In the genomic region with DNA sequence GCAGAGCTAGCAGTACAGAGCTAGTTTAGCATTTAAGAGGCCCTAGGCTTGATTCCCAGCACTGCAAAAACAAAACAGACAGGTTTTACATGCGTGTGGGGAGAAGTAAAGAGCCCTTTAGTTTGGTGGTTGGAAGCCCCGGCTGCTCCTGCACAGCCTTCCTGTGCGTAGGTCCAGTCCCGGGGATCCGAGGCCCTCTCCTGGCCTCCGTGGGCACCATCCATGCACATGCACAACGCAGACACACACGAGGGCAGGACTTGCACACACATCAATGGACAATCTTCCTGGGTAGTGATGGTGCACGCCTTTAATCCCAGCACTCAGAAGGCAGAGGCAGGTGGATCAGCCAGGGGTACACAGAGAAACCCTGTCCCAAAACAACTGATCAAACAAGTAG, we compare ENCODE assay signal across 34 mouse cellular contexts.
"Had no signal": no experiment of that assay in that cellular context is flagged by ENCODE, and none has a peak within 500 bp of the region (broad histone marks: within the 10 kb centered on the region; RNA-seq: fewer than 3 reads in every experiment).

No protein-coding gene starts in this region.

- H3K27me3 ChIP-seq: heart, embryonic 12.5 days; heart, embryonic 13.5 days; heart, embryonic 15.5 days; hindbrain, embryonic 12.5 days; hindbrain, embryonic 13.5 days; hindbrain, embryonic 15.5 days; intestine, embryonic 15.5 days; kidney, embryonic 15.5 days had no signal

- H3K4me1 ChIP-seq: heart, embryonic 13.5 days; heart, embryonic 15.5 days; hindbrain, embryonic 10.5 days; hindbrain, embryonic 12.5 days; hindbrain, embryonic 13.5 days; hindbrain, embryonic 15.5 days; intestine, embryonic 15.5 days; kidney, embryonic 15.5 days had no signal

- H3K9me3 ChIP-seq: heart, embryonic 15.5 days; hindbrain, embryonic 12.5 days; hindbrain, embryonic 13.5 days; hindbrain, embryonic 15.5 days; intestine, embryonic 15.5 days; kidney, embryonic 15.5 days had no signal

- H3K4me2 ChIP-seq: heart, embryonic 11.5 days; heart, embryonic 12.5 days; heart, embryonic 13.5 days; heart, embryonic 15.5 days; hindbrain, embryonic 12.5 days; hindbrain, embryonic 13.5 days; hindbrain, embryonic 14.5 days; hindbrain, embryonic 15.5 days; intestine, embryonic 15.5 days; kidney, embryonic 15.5 days had no signal

- H3K27ac ChIP-seq: heart, embryonic 13.5 days; heart, embryonic 15.5 days; hindbrain, embryonic 10.5 days; hindbrain, embryonic 12.5 days; hindbrain, embryonic 13.5 days; hindbrain, embryonic 14.5 days; hindbrain, embryonic 15.5 days; hindbrain, postnatal 0 days; intestine, embryonic 15.5 days; kidney, embryonic 15.5 days; kidney, postnatal 0 days; layer of hippocampus, adult 2 months; left cerebral cortex, adult 2 months had no signal

- H3K9ac ChIP-seq: heart, embryonic 12.5 days; heart, embryonic 13.5 days; heart, embryonic 15.5 days; hindbrain, embryonic 12.5 days; hindbrain, embryonic 13.5 days; hindbrain, embryonic 14.5 days; hindbrain, embryonic 15.5 days; intestine, embryonic 15.5 days; kidney, embryonic 15.5 days had no signal

- H3K4me3 ChIP-seq: heart, embryonic 12.5 days; heart, embryonic 13.5 days; heart, embryonic 15.5 days; hindbrain, embryonic 10.5 days; hindbrain, embryonic 12.5 days; hindbrain, embryonic 13.5 days; hindbrain, embryonic 15.5 days; intestine, embryonic 15.5 days; kidney, embryonic 15.5 days; layer of hippocampus, adult 2 months; left cerebral cortex, adult 2 months had no signal

- DNase-seq: heart, postnatal 10 days; heart, postnatal 14 days; heart, postnatal 36 days; kidney, adult 11 months; kidney, adult 18-20 months; kidney, adult 2 months; kidney, adult 8-10 months; kidney, adult 9 months; kidney, postnatal 10 days; kidney, postnatal 14 days; kidney, postnatal 25 days; kidney, postnatal 36 days; kidney, postnatal 4 days; layer of hippocampus, adult 9-11 months; layer of hippocampus, postnatal 36 days had no signal

- ATAC-seq: hindbrain, embryonic 16.5 days; hindbrain, postnatal 0 days; inflammation-experienced regulatory T-cells, adult 6 months; intestine, embryonic 15.5 days; intestine, embryonic 16.5 days; intestine, postnatal 0 days had no signal
